Mouse (Mus musculus): Measurements from ENCODE around the gene Tmem104. TPM values are rescaled to one million over a fixed set of nuclear protein-coding genes. Genes with fewer than 3 reads are reported as not detected.
A peak's percentile ranks its signal among the peaks of the same experiment; 100 is the strongest.

Tmem104 gene
- total and polyA plus RNA-seq, 2 experiments, result 5.3 to 8.7 TPM

GRCm38 (mm10) chr11:115177559-115178195, 9.6 kb upstream of the Tmem104 start:
- WGBS, result 17% methylated on average over 10 of the region's 10 CpGs
- H3K27me3 ChIP-seq (ENCODE audit: control insufficient read depth, insufficient read depth, low read length), result no peaks in the 10 kb centered on the region
- peak; percentile 92 for DNase-seq (ENCODE audit: extremely low read depth, low read depth, low spot score)
- peak overlapping the region; percentile 49 for H3K4me3 ChIP-seq (ENCODE audit: insufficient read depth, low read depth, low read length)
- H3K4me1 ChIP-seq (ENCODE audit: control insufficient read depth, insufficient read depth, low read length), result peaks cover 62% of the 10 kb centered on the region
- H3K36me3 ChIP-seq (ENCODE audit: control insufficient read depth, insufficient read depth, low read length), result peaks cover 18% of the 10 kb centered on the region
- H3K27ac ChIP-seq (replicated peaks; ENCODE audit: insufficient read depth, low read depth, low read length), result peak overlapping the region; percentile 97
- peaks cover 21% of the 10 kb centered on the region for H3K79me2 ChIP-seq (ENCODE audit: control insufficient read depth, insufficient read depth, low read length)
- peak overlapping the region; percentile 64 for H3K9ac ChIP-seq (ENCODE audit: low read depth, low read length)
- TF ChIP-seq CTCF (IDR thresholded peaks at IDR 0.05; ENCODE audit: low read depth, low read length), result no peak
- TF ChIP-seq POLR2A (IDR thresholded peaks at IDR 0.05; ENCODE audit: extremely low read depth, insufficient read depth, low read length), result no peak

GRCm38 (mm10) chr11:115178766-115179165, 8.5 kb upstream of the Tmem104 start:
- Histone ChIP-seq H3K9ac (ENCODE audit: low read depth, low read length) (peak overlapping the region; percentile 64), H3K4me3 (ENCODE audit: insufficient read depth, low read depth, low read length) (no peak overlapping the region), H3K79me2 (ENCODE audit: control insufficient read depth, insufficient read depth, low read length) (peaks cover 14% of the 10 kb centered on the region), H3K4me1 (ENCODE audit: control insufficient read depth, insufficient read depth, low read length) (peaks cover 54% of the 10 kb centered on the region), H3K27me3 (ENCODE audit: control insufficient read depth, insufficient read depth, low read length) (no peaks in the 10 kb centered on the region), H3K36me3 (ENCODE audit: control insufficient read depth, insufficient read depth, low read length) (peaks cover 18% of the 10 kb centered on the region), H3K27ac (replicated peaks; ENCODE audit: insufficient read depth, low read depth, low read length) (peak overlapping the region; percentile 97)
- 30% methylated on average over 2 of the region's 2 CpGs for WGBS
- TF ChIP-seq CTCF (IDR thresholded peaks at IDR 0.05; ENCODE audit: low read depth, low read length) (no peak), POLR2A (IDR thresholded peaks at IDR 0.05; ENCODE audit: extremely low read depth, insufficient read depth, low read length) (no peak)
- peak; percentile 92 for DNase-seq (ENCODE audit: extremely low read depth, low read depth, low spot score)

- Histone ChIP-seq H3K36me3 (ENCODE audit: control insufficient read depth, insufficient read depth, low read length) (peaks cover 18% of the 10 kb centered on the region), H3K4me1 (ENCODE audit: control insufficient read depth, insufficient read depth, low read length) (peaks cover 50% of the 10 kb centered on the region), H3K27ac (replicated peaks; ENCODE audit: insufficient read depth, low read depth, low read length) (peak overlapping the region; percentile 85), H3K27me3 (ENCODE audit: control insufficient read depth, insufficient read depth, low read length) (no peaks in the 10 kb centered on the region), H3K4me3 (ENCODE audit: insufficient read depth, low read depth, low read length) (no peak overlapping the region), H3K9ac (ENCODE audit: low read depth, low read length) (peak overlapping the region; percentile 7), H3K79me2 (ENCODE audit: control insufficient read depth, insufficient read depth, low read length) (peaks cover 10% of the 10 kb centered on the region)
- WGBS, result 24% methylated on average over 6 of the region's 6 CpGs
- no peak for DNase-seq (ENCODE audit: extremely low read depth, low read depth, low spot score)
- TF ChIP-seq POLR2A (IDR thresholded peaks at IDR 0.05; ENCODE audit: extremely low read depth, insufficient read depth, low read length), result no peak
- TF ChIP-seq CTCF (IDR thresholded peaks at IDR 0.05; ENCODE audit: low read depth, low read length), result no peak
These were observed 8.1 kb upstream of the Tmem104 start for GRCm38 (mm10) chr11:115179191-115179590.

GRCm38 (mm10) chr11:115179881-115180280, 7.4 kb upstream of the Tmem104 start:
- peaks cover 18% of the 10 kb centered on the region for H3K36me3 ChIP-seq (ENCODE audit: control insufficient read depth, insufficient read depth, low read length)
- H3K27ac ChIP-seq (replicated peaks; ENCODE audit: insufficient read depth, low read depth, low read length), result peak overlapping the region; percentile 85
- no peak overlapping the region for H3K4me3 ChIP-seq (ENCODE audit: insufficient read depth, low read depth, low read length)
- WGBS, result 17% methylated on average over 6 of the region's 6 CpGs
- H3K9ac ChIP-seq (ENCODE audit: low read depth, low read length), result peak overlapping the region; percentile 2; the same call in 1 of the 2 replicates
- DNase-seq (ENCODE audit: extremely low read depth, low read depth, low spot score), result peak; percentile 88
- peaks cover 43% of the 10 kb centered on the region for H3K4me1 ChIP-seq (ENCODE audit: control insufficient read depth, insufficient read depth, low read length)
- no peaks in the 10 kb centered on the region for H3K27me3 ChIP-seq (ENCODE audit: control insufficient read depth, insufficient read depth, low read length)
- H3K79me2 ChIP-seq (ENCODE audit: control insufficient read depth, insufficient read depth, low read length), result peaks cover 3% of the 10 kb centered on the region; the same call in 1 of the 2 replicates
- TF ChIP-seq POLR2A (IDR thresholded peaks at IDR 0.05; ENCODE audit: extremely low read depth, insufficient read depth, low read length), result no peak
- 0 out of 2 replicates have a peak, but pooled peaks have one; percentile 13 for TF ChIP-seq CTCF (IDR thresholded peaks at IDR 0.05; ENCODE audit: low read depth, low read length)

- peak overlapping the region; percentile 14 for H3K27ac ChIP-seq (replicated peaks; ENCODE audit: insufficient read depth, low read depth, low read length)
- H3K27me3 ChIP-seq (ENCODE audit: control insufficient read depth, insufficient read depth, low read length), result no peaks in the 10 kb centered on the region
- H3K79me2 ChIP-seq (ENCODE audit: control insufficient read depth, insufficient read depth, low read length), result no peaks in the 10 kb centered on the region
- WGBS, result 10% methylated on average over 12 of the region's 12 CpGs
- TF ChIP-seq CTCF (IDR thresholded peaks at IDR 0.05; ENCODE audit: low read depth, low read length), result peak; percentile 98
- no peak for TF ChIP-seq POLR2A (IDR thresholded peaks at IDR 0.05; ENCODE audit: extremely low read depth, insufficient read depth, low read length)
- no peak overlapping the region for H3K4me3 ChIP-seq (ENCODE audit: insufficient read depth, low read depth, low read length)
- peaks cover 18% of the 10 kb centered on the region for H3K36me3 ChIP-seq (ENCODE audit: control insufficient read depth, insufficient read depth, low read length)
- DNase-seq (ENCODE audit: extremely low read depth, low read depth, low spot score), result peak; percentile 56
- H3K9ac ChIP-seq (ENCODE audit: low read depth, low read length), result 0 out of 2 replicates have a peak overlapping the region, but pooled peaks have one; percentile 11
- H3K4me1 ChIP-seq (ENCODE audit: control insufficient read depth, insufficient read depth, low read length), result peaks cover 32% of the 10 kb centered on the region
These were observed 5.2 kb upstream of the Tmem104 start for GRCm38 (mm10) chr11:115181913-115182638.

All from liver, adult 2 months (tissue).